Mouse (Mus musculus) bone marrow, adult 2 months (tissue): ENCODE results near the gene Rac1. TPM values are rescaled to one million over a fixed set of nuclear protein-coding genes. Genes with fewer than 3 reads are reported as not detected.
A peak's percentile ranks its signal among the peaks of the same experiment; 100 is the strongest.

ENCODE experiments used
- H3K27ac ChIP-seq: fragments of 200-500 bp; 2 replicates; pipeline ENCODE4 v1.5.1; 2012; ENCODE audit warnings: low read depth, mild to moderate bottlenecking, control low read depth, inconsistent platforms, low read length; ENCODE audit not compliant: control insufficient read depth, poor library complexity, insufficient read depth
- H3K4me1 ChIP-seq: fragments of 200-500 bp; 2 replicates; pipeline ENCODE4 v1.6.1; 2011; ENCODE audit warnings: low read length; ENCODE audit not compliant: control insufficient read depth, insufficient read depth
- H3K4me3 ChIP-seq: fragments of 200-500 bp; replicated peaks from 2 replicates; pipeline ENCODE3; 2011; ENCODE audit warnings: mild to moderate bottlenecking, low read depth, low read length, control low read depth; ENCODE audit not compliant: control insufficient read depth
- CTCF ChIP-seq: fragments of 200-500 bp; IDR thresholded peaks from 2 replicates; pipeline ENCODE4 v1.5.1; 2011; ENCODE audit warnings: low read length, control low read depth; ENCODE audit not compliant: control insufficient read depth, insufficient read depth
- POLR2A ChIP-seq: fragments of 200-500 bp; IDR thresholded peaks from 2 replicates; pipeline ENCODE4 v1.6.1; 2011; ENCODE audit warnings: low read depth, mild to moderate bottlenecking, control low read depth, low read length, borderline replicate concordance; ENCODE audit not compliant: control insufficient read depth
- whole genome bisulfite sequencing: fragments of 180-500 bp; shearing (Covaris S2); methylation state at CpG from one replicate; pipeline ENCODE4 v1.1.7; 2018; 5-methylcytosine and 5-hydroxymethylcytosine counted together
- polyA plus RNA-seq: library from polyadenylated mRNA; stranded (reverse); fragments of >200 nt; gene quantifications from 2 replicates; pipeline ENCODE4 v1.2.4, GENCODE M21; 2011; ENCODE audit warnings: low replicate concordance; ENCODE audit not compliant: missing spikeins, insufficient read depth, insufficient read length

The Rac1 gene
- polyA plus RNA-seq, 1 experiment: 92.5 TPM

DNA sequence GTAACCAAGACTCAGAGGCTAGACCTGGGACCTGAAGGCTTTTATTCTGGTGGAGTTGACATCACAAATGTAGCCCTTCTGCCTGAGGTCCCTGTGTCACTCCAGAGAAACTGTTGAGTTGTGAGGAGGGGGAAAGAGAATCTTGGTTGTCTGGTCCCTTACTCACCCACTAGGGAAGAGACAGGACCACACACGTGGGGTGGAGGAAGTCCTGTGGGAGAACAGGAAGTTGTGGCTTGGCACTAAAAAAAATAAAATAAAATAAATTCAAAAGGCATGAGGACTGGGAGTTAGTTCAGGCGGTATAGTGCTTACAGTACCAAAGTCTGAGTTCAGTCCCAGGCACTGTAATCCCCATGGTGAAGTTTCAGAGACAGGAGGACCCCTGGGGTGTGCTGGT lies 9.2 kb upstream of the Rac1 start:
- Histone ChIP-seq H3K27ac (no peak overlapping the region), H3K4me3 (no peak overlapping the region), H3K4me1 (peaks cover 2% of the 10 kb centered on the region; the same call in 1 of the 2 replicates)
- WGBS: 2% methylated on average over 2 of the region's 2 CpGs
- TF ChIP-seq CTCF (no peak), POLR2A (no peak)

GRCm38 (mm10) chr5:143534922-143535321 lies 7.1 kb upstream of the Rac1 start:
- TF ChIP-seq POLR2A (no peak), CTCF (no peak)
- 90% methylated on average over 4 of the region's 4 CpGs for WGBS
- no peak overlapping the region for H3K4me3 ChIP-seq

DNA sequence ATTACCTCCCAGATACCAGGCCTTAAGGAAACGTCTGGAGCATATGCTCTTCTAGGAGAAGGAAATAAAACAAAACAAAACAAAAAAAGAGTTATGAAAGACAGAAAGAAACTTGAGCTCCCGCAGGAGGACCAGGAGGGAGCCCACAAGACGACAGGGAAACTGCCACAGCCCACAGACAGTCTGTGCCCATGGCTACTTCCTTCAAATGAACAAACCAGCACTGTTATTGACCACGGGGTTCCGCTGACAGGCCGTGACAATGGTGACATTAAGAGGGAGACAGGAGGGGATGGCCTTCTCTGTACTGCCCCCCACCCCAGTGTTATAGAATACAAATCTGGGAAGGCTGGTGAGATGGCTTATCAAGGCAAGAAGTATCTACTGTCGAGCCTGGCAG lies 2.9 kb upstream of the Rac1 start:
- Histone ChIP-seq H3K27ac (no peak overlapping the region), H3K4me1 (peaks cover 1% of the 10 kb centered on the region), H3K4me3 (no peak overlapping the region)
- WGBS: 11% methylated on average over 7 of the region's 7 CpGs
- no peak for TF ChIP-seq CTCF
- no peak for TF ChIP-seq POLR2A

More at GRCm38 (mm10) chr5:143534922-143535321, 7.1 kb upstream of the Rac1 start:
- peaks cover 2% of the 10 kb centered on the region; the same call in 1 of the 2 replicates for H3K4me1 ChIP-seq
- H3K27ac ChIP-seq: no peak overlapping the region

DNA sequence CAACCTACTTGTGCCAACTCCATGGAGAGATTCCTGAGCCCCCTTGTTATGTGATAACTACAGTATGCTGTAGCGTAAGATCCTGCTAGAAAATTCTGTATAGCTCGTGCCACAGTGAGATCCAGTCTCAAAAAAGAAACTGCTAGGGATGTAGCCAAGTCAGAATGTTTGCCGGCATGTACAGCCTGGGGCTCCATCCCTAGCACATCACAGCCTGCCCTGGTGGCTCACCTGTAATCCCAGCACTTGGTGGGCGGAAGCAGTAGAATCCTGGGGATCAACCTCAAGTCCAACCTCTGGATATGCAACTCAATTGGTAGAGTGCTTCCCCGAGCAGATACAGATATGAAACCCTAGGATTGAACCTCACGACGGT lies 460 bp upstream of the Rac1 start:
- peak overlapping the region; percentile 99 for H3K27ac ChIP-seq
- peak overlapping the region; percentile 82 for H3K4me3 ChIP-seq
- WGBS: 21% methylated on average over 7 of the region's 7 CpGs
- peaks cover 4% of the 10 kb centered on the region for H3K4me1 ChIP-seq
- TF ChIP-seq CTCF (no peak), POLR2A (no peak)

DNA sequence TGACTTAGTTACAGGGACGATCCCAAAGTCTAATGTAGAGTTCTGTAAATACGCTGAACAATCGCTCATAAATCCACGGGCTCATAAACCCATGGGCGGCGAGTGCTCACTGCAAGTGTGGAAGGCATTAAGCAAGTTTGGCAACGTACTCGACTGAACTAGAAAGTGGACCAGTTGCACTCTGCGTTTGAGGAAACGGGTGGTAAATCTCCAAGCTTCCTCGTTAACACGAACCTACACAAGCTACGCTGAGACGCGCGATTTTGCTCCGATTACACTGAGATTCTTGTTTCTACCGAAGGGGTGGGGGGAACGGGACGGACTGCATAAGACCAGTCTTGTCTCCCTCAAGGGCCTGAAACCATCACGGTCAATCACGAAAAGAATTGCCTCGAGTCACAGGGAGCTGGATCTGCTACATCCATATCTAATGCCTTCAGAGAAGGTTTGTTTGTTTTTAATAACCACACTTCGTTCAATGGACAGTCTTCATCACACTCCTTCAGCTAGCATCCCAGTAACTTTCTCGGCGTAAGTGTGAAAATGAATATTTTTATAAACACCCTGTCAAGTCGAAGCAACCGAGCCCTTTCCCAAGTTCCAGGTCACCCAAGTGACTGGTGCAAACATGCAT lies 1.0 kb downstream of the Rac1 start:
- TF ChIP-seq POLR2A: no peak
- no peak for TF ChIP-seq CTCF
- WGBS: under 1% methylated on average over 28 of the region's 28 CpGs
- H3K4me1 ChIP-seq: peaks cover 4% of the 10 kb centered on the region
- H3K27ac ChIP-seq: peak overlapping the region; percentile 99
- peak overlapping the region; percentile 82 for H3K4me3 ChIP-seq

DNA sequence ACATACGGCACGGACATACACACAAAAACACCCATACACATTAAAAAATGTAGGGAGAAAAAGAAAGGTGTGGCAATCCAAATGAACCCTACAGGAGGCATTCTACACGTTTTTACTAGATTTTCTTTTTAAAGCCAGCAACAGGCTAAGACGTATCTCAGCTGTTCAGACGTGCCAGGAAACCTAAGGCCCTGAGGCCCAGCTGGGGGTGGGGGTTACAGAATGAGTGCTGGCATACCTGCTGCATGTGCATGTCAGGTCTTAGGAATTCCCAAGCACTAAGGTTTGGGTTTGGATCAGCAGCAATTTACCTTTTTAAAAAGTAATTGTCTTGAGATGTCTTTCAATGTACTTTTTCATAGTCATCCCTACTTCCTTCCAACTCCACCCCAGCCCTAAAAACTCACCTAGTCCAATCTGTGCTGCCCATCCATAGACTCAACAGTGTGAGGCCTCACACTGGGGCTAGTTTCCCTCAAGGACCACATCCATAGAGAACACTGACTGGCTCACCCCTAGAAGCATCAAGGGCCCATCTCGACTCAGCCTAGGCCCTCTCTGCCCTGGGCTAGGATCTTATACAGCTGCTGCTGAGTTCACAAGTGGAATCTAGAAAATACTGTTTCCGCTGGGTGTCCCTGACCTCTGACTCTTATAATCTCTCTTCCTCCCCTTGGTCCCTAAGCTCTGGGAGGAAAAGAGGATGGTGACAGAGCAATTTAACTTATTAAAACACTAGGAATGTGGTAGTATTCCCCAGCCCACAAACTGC lies 2.2 kb downstream of the Rac1 start:
- WGBS: 54% methylated on average over 7 of the region's 7 CpGs
- TF ChIP-seq CTCF (no peak), POLR2A (no peak)
- peaks cover 5% of the 10 kb centered on the region for H3K4me1 ChIP-seq
- H3K4me3 ChIP-seq: peak overlapping the region; percentile 21
- no peak overlapping the region for H3K27ac ChIP-seq

GRCm38 (mm10) chr5:143522882-143523281 lies 5.0 kb downstream of the Rac1 start:
- TF ChIP-seq CTCF (no peak), POLR2A (no peak)
- H3K4me3 ChIP-seq: no peak overlapping the region
- no peak overlapping the region for H3K27ac ChIP-seq
- 58% methylated on average over 3 of the region's 3 CpGs for WGBS
- peaks cover 9% of the 10 kb centered on the region for H3K4me1 ChIP-seq

DNA sequence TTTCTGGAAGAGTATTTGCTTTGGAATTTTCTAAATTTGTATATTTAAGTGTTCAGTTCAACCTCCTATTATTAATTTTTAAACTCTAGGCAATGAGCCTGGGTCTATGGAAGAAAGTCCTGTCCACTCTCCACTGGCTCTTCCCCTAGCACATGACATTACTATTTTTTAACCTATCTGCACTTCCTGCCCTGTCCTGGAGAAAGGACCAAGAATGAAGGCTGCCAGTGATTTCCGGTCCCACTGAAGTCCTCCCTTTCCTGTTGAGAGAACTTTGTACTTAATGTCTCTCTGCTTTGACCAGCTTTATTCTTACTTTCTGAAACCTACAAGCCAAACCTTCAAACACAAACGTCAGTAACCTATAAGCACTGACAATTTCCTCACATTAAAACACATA lies 7.4 kb downstream of the Rac1 start:
- Histone ChIP-seq H3K27ac (no peak overlapping the region), H3K4me3 (no peak overlapping the region), H3K4me1 (peaks cover 7% of the 10 kb centered on the region)
- 17% methylated on average over 2 of the region's 2 CpGs for WGBS
- TF ChIP-seq POLR2A: no peak
- TF ChIP-seq CTCF: no peak
